Mouse (Mus musculus): Measurements from ENCODE around the gene Abtb2. TPM values are rescaled to one million over a fixed set of nuclear protein-coding genes. Genes with fewer than 3 reads are reported as not detected.

The Abtb2 gene
- total RNA-seq, 2 experiments from 2014 or later = 21.9 to 24.4 TPM

DNA sequence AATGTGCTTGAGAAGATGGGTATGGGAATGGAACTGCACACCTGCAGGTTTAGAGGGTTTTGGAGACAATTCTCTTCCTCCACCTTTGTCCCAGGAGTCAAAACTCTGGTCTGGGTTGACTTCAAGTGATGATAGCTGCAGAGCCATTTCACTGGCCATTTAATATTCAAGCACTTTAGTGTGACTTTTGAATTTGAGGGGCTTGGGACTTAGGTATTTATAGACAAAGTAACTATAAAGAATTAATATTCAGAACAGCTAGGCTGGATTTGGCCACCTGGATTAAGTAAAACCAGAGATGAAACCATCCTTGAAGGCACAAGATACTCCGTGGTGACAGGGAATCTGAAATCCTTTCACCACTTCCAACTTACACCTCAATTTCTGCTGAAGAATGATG, 196.4 kb downstream of the Abtb2 start:
- intact Hi-C loops (cut with DNase I) = loop anchor here (2.0 to 5.0 kb wide), 3 partner anchors 14 to 275 kb away; partner anchors contain the start of gene Cat

More for the DNA sequence above, 196.4 kb downstream of the Abtb2 start:
- DNase-seq = no peak

Other genes starting within 250 kb of the Abtb2 start
- gene Elf5, start 154.6 kb upstream of the Abtb2 start, total RNA-seq (2021) = not detected
- gene Cat, start 81.2 kb upstream of the Abtb2 start, total RNA-seq (2021) = 100 to 1,000 TPM; 239 to 279 TPM
- 10 to 100 TPM; 13.3 to 16.2 TPM for gene Nat10, start 195.0 kb downstream of the Abtb2 start, total RNA-seq (2021)
- 100 to 1,000 TPM; 186 to 200 TPM for gene Caprin1, start 231.3 kb downstream of the Abtb2 start, total RNA-seq (2021)